Mouse (Mus musculus): ENCODE results near the gene Zscan4-ps1. TPM values are rescaled to one million over a fixed set of nuclear protein-coding genes. Genes with fewer than 3 reads are reported as not detected.

Gene Zscan4-ps1
- polyA plus RNA-seq (2012; rRNA removed): not detected in 2 replicates

DNA sequence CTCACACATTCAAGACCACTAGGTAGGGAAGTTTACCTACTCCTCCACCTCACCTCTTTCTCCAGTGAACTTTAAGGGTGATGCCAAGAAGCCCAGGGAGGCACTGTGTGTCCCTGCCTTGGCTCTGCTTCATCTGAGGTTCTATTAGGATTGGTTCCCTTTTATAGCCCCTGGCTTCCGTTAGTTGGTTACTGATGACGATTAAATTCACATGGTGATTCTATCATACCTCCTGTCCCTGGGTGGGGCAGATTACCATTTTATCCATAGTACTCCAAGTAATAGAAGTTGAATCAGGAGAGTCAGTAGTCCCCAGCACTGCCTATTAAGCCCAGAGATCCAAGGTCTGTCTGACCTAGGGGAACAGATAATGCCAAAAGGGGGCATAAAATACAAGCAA, at the start of gene Zscan4-ps1:
Gene Zscan4-ps1 (minus strand): TSS at position 101 of the 400 bp plus-strand sequence.

Other genes with a start within 250 kb of the Zscan4-ps1 start
- gene Zscan4b, start 164.6 kb downstream of the Zscan4-ps1 start, polyA plus RNA-seq (2012; rRNA removed): not detected in 2 replicates
- not detected in 2 replicates for gene Zscan4c, start 63.9 kb downstream of the Zscan4-ps1 start, polyA plus RNA-seq (2012; rRNA removed)
- gene Zscan4d, start 96.5 kb upstream of the Zscan4-ps1 start, polyA plus RNA-seq (2012; rRNA removed): not detected in 2 replicates
- not detected in 2 replicates for gene Zscan4e, start 241.0 kb upstream of the Zscan4-ps1 start, polyA plus RNA-seq (2012; rRNA removed)